In the genomic region with DNA sequence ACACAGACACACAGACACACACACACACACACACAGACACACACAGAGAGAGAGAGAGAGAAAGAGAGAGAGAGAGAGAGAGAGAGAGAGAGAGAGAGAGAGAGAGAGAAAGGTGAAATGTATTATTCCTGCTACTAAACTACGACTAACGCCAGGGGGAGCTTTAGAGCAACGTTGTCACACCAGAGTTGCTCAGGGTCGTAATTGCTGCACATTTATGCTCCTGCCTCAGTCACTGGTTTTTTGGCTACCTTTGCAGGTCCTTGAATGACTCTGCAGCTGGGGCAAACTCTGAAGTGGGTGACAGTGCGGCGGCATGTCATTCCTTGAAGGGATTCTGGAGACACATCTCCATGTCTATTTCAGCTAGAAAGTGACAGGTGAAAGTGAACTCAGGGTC, we compare ENCODE assay signal across 8 mouse cellular contexts.
A peak's percentile ranks its signal among the peaks of the same experiment; 100 is the strongest.
DNase-seq lines count a peak whose midpoint lies in the region; TF ChIP-seq lines count a peak whose summit lies in the region.

No protein-coding gene starts in this region.

- no peak overlapping the region for H3K4me3 ChIP-seq in heart, adult 2 months
- H3K4me3 ChIP-seq in heart, embryonic 10.5 days: no peak overlapping the region

- TF ChIP-seq POLR2A in heart, adult 2 months (IDR thresholded peaks at IDR 0.05; ENCODE audit: insufficient read depth, low read depth, low read length): no peak

- peak; percentile 45 for TF ChIP-seq CTCF in heart, adult 2 months (IDR thresholded peaks at IDR 0.05)

- H3K79me2 ChIP-seq in heart, adult 2 months (replicated peaks; ENCODE audit: control insufficient read depth, insufficient read depth, low read length): no peaks in the 10 kb centered on the region

- H3K36me3 ChIP-seq in heart, adult 2 months (ENCODE audit: control insufficient read depth, insufficient read depth, low read length): no peaks in the 10 kb centered on the region
- H3K36me3 ChIP-seq in heart, embryonic 10.5 days: no peaks in the 10 kb centered on the region

- intact Hi-C loops in heart, adult 2 months (cut with DNase I): loop anchor here (10.0 kb wide), 1 partner anchor 784 kb away; no protein-coding TSS in a partner anchor

- H3K4me1 ChIP-seq in heart, adult 2 months (ENCODE audit: control insufficient read depth, insufficient read depth, low read length): no peaks in the 10 kb centered on the region
- H3K4me1 ChIP-seq in heart, embryonic 10.5 days: no peaks in the 10 kb centered on the region

- H3K27me3 ChIP-seq in heart, adult 2 months (ENCODE audit: control insufficient read depth, insufficient read depth, low read length): no peaks in the 10 kb centered on the region
- H3K27me3 ChIP-seq in heart, embryonic 10.5 days (ENCODE audit: insufficient read depth, poor library complexity, severe bottlenecking): no peaks in the 10 kb centered on the region

- WGBS in heart, adult 2 months: 33% methylated on average over 6 of the region's 6 CpGs
- 40% methylated on average over 6 of the region's 6 CpGs for WGBS in heart, embryonic 10.5 days

- H3K9ac ChIP-seq in heart, adult 2 months (ENCODE audit: low read depth, low read length): no peak overlapping the region

- no peak for TF ChIP-seq EP300 in heart, adult 2 months (IDR thresholded peaks at IDR 0.05; ENCODE audit: insufficient read depth, low read depth, low read length)

- no peak overlapping the region for H3K27ac ChIP-seq in heart, adult 2 months
- no peak overlapping the region for H3K27ac ChIP-seq in heart, embryonic 10.5 days

- no peaks in the 10 kb centered on the region for H3K9me3 ChIP-seq in heart, embryonic 10.5 days

- DNase-seq in heart, adult 2 months: no peak
- DNase-seq in heart, embryonic 10.5 days (ENCODE audit: low spot score): no peak
- DNase-seq in A20 (ENCODE audit: low read depth, low spot score): peak; percentile 10
- peak; percentile 43 for DNase-seq in adrenal gland, postnatal 10 days
- DNase-seq in forelimb bud, embryonic 11.5 days (ENCODE audit: low read depth, low spot score): peak; percentile 41
- DNase-seq in layer of hippocampus, postnatal 14 days (ENCODE audit: low spot score in 2 of 2): peak; percentile 26 to 28
- DNase-seq in retina, embryonic 14.5 days (ENCODE audit: low spot score): peak; percentile 76
- no peak for DNase-seq in spleen, postnatal 4 days (ENCODE audit: low spot score in 2 of 2)

Comparison
In these comparisons a context has a peak if more than half of its experiments do, and no peak if none do; other contexts are left out.
1. DNase-seq: peak in A20 (single experiment), adrenal gland, postnatal 10 days (single experiment), forelimb bud, embryonic 11.5 days (single experiment), layer of hippocampus, postnatal 14 days (2 of 2) and retina, embryonic 14.5 days (single experiment); none in heart, adult 2 months (0 of 2), heart, embryonic 10.5 days (single experiment) and spleen, postnatal 4 days (0 of 2).